Mouse (Mus musculus) left cerebral cortex, adult 6 months (tissue): ENCODE results near the gene Slc12a3. TPM values are rescaled to one million over a fixed set of nuclear protein-coding genes. Genes with fewer than 3 reads are reported as not detected.

Source experiments
- long read RNA-seq, 2 experiments: library from polyadenylated mRNA; unstranded; transcript quantifications; one replicate each; pipeline ENCODE4 v2.0.0; 2019 to 2020
- polyA plus RNA-seq: library from polyadenylated mRNA; unstranded; fragments of <200 nt; fragmentation: Nextera tagmentation; gene quantifications from 2 replicates; pipeline ENCODE4 v1.2.3, GENCODE M21; 2021

Slc12a3 gene
- polyA plus RNA-seq = not detected in 2 replicates
- long read RNA-seq, experiment 1 = 0 reads
- long read RNA-seq, experiment 2 = 0 reads

GRCm38 (mm10) chr8:94328932-94329728 lies at the start of gene Slc12a3:
TSS of gene Slc12a3 (plus strand) at chr8:94329201.

GRCm38 (mm10) chr8:94386214-94387026 lies 57.4 kb downstream of the Slc12a3 start, which contains the start of gene Herpud1:
TSS of gene Herpud1 (plus strand) at chr8:94386438.

Other genes with a start within 250 kb of the Slc12a3 start
- gene Bbs2, start 230.3 kb upstream of the Slc12a3 start, polyA plus RNA-seq = 11.4 and 11.5 TPM in 2 replicates
- gene Mt4, start 192.0 kb upstream of the Slc12a3 start, polyA plus RNA-seq = not detected in 2 replicates
- 1,224 and 1,264 TPM in 2 replicates for gene Mt3, start 176.6 kb upstream of the Slc12a3 start, polyA plus RNA-seq
- gene Mt2, start 156.5 kb upstream of the Slc12a3 start, polyA plus RNA-seq = 241 and 320 TPM in 2 replicates
- 1,102 and 1,154 TPM in 2 replicates for gene Mt1, start 150.1 kb upstream of the Slc12a3 start, polyA plus RNA-seq
- 8.2 and 9.8 TPM in 2 replicates for gene Nup93, start 114.6 kb upstream of the Slc12a3 start, polyA plus RNA-seq
- gene Herpud1, start 57.2 kb downstream of the Slc12a3 start, polyA plus RNA-seq = 75.3 and 87.3 TPM in 2 replicates
- gene Nlrc5, start 105.2 kb downstream of the Slc12a3 start, polyA plus RNA-seq = 0.13 and 0.18 TPM in 2 replicates
- 12.4 and 17.6 TPM in 2 replicates for gene Cpne2, start 203.8 kb downstream of the Slc12a3 start, polyA plus RNA-seq